Mouse (Mus musculus) hindbrain, embryonic 12.5 days (tissue): ENCODE measurements around the gene Sart3. TPM values are rescaled to one million over a fixed set of nuclear protein-coding genes. Genes with fewer than 3 reads are reported as not detected.
"Not testable (repeated sequence)": the region's sequence is repeated elsewhere in the genome, so short reads cannot be mapped to it uniquely, and the experiment has no call there.

Experiments
- ATAC-seq: fragments of 200-750 bp; cut with Nextera tagmentation; 2 replicates; pipeline ENCODE4 v1.8.0; 2017; ENCODE audit warnings: moderate TSS enrichment; ENCODE audit not compliant: low FRiP score
- H3K27ac ChIP-seq: fragments of 300-500 bp; sonication (generic); 2 replicates; pipeline ENCODE4 v1.5.1; 2016; ENCODE audit warnings: mild to moderate bottlenecking
- H3K27me3 ChIP-seq: fragments of 300-500 bp; sonication (generic); 2 replicates; pipeline ENCODE4 v1.6.1; 2016; ENCODE audit warnings: mild to moderate bottlenecking
- H3K36me3 ChIP-seq: fragments of 300-500 bp; sonication (generic); 2 replicates; pipeline ENCODE4 v1.6.1; 2016; ENCODE audit warnings: mild to moderate bottlenecking
- H3K4me1 ChIP-seq: fragments of 300-500 bp; sonication (generic); 2 replicates; pipeline ENCODE4 v1.6.1; 2016
- H3K4me2 ChIP-seq: fragments of 300-500 bp; sonication (generic); replicated peaks from 2 replicates; pipeline ENCODE4 v1.6.1; 2016; ENCODE audit warnings: mild to moderate bottlenecking
- H3K4me3 ChIP-seq: fragments of 300-500 bp; sonication (generic); 2 replicates; pipeline ENCODE4 v1.5.1; 2016; ENCODE audit warnings: mild to moderate bottlenecking
- H3K9ac ChIP-seq: fragments of 300-500 bp; sonication (generic); 2 replicates; pipeline ENCODE4 v1.6.1; 2016; ENCODE audit warnings: mild to moderate bottlenecking, moderate library complexity
- H3K9me3 ChIP-seq: fragments of 300-500 bp; sonication (generic); replicated peaks from 2 replicates; pipeline ENCODE4 v1.6.1; 2016; ENCODE audit warnings: mild to moderate bottlenecking
- WGBS: fragments of 180-500 bp; shearing (Covaris S2); methylation state at CpG from one replicate; pipeline ENCODE4 v1.1.7; 2016; 5-methylcytosine and 5-hydroxymethylcytosine counted together
- polyA plus RNA-seq: library from polyadenylated mRNA; unstranded; fragments of >200 nt; fragmentation: Nextera tagmentation; extraction: Ambion mirVana; gene quantifications from 2 replicates; pipeline ENCODE4 v1.2.1, GENCODE M21; 2016

Gene Sart3
- polyA plus RNA-seq, 1 experiment from 2014 or later: 80.6 TPM

GRCm38 (mm10) chr5:113789075-113789788 is 16.9 kb upstream of the Sart3 start:
- no peak overlapping the region for H3K27ac ChIP-seq
- no peaks in the 10 kb centered on the region for H3K36me3 ChIP-seq
- WGBS: 42% methylated on average over 7 of the region's 7 CpGs
- no peak for ATAC-seq
- H3K27me3 ChIP-seq: no peaks in the 10 kb centered on the region; the same call in 1 of the 2 replicates
- H3K4me3 ChIP-seq: no peak overlapping the region
- H3K9me3 ChIP-seq: no peaks in the 10 kb centered on the region
- peaks cover 16% of the 10 kb centered on the region for H3K4me1 ChIP-seq
- peak overlapping the region; percentile 45; the same call in 1 of the 2 replicates for H3K9ac ChIP-seq
- no peak overlapping the region for H3K4me2 ChIP-seq

- WGBS: 50% methylated on average over 6 of the region's 6 CpGs
- Histone ChIP-seq H3K4me1 (peaks cover 18% of the 10 kb centered on the region), H3K36me3 (no peaks in the 10 kb centered on the region), H3K9ac (no peak overlapping the region), H3K27ac (no peak overlapping the region), H3K9me3 (no peaks in the 10 kb centered on the region), H3K27me3 (peaks cover 5% of the 10 kb centered on the region; the same call in 1 of the 2 replicates), H3K4me3 (no peak overlapping the region), H3K4me2 (no peak overlapping the region)
- ATAC-seq: no peak
Observed at GRCm38 (mm10) chr5:113788645-113789044, 16.3 kb upstream of the Sart3 start.

DNA sequence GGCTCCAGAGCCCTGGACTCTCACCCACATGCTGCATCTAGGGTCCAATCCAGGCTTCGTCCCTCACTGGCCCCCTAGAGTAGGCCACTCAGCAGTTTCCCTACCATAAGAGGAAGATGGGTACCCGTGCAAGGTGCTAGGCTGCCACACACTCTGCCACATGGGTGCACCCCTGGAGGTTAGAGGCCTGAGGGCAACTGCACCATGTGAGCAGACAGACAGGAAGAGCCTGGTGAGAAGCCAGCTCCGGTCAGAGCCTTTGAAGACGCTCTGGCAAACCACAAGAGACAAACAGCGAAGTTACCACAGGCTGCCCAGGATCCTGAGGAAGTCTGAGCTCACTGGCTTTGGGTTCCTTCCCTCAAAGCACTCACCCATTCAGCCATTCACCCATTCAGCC is 14.7 kb upstream of the Sart3 start:
- WGBS: 85% methylated on average over 5 of the region's 5 CpGs
- H3K9me3 ChIP-seq: no peaks in the 10 kb centered on the region
- H3K9ac ChIP-seq: no peak overlapping the region
- H3K4me3 ChIP-seq: no peak overlapping the region
- no peak overlapping the region for H3K27ac ChIP-seq
- H3K4me2 ChIP-seq: no peak overlapping the region
- H3K36me3 ChIP-seq: no peaks in the 10 kb centered on the region
- no peak for ATAC-seq
- peaks cover 20% of the 10 kb centered on the region for H3K4me1 ChIP-seq
- peaks cover 17% of the 10 kb centered on the region for H3K27me3 ChIP-seq

- not testable (repeated sequence) for H3K4me3 ChIP-seq, H3K9ac ChIP-seq, H3K4me2 ChIP-seq, H3K9me3 ChIP-seq, H3K36me3 ChIP-seq, ATAC-seq
- H3K4me1 ChIP-seq: peaks cover 13% of the 10 kb centered on the region
- H3K27me3 ChIP-seq: peaks cover 17% of the 10 kb centered on the region
- H3K27ac ChIP-seq: peak overlapping the region; percentile 37; the same call in 1 of the 2 replicates
- WGBS: 24% methylated on average over 3 of the region's 3 CpGs
Observed at GRCm38 (mm10) chr5:113784104-113784503, 11.8 kb upstream of the Sart3 start.

DNA sequence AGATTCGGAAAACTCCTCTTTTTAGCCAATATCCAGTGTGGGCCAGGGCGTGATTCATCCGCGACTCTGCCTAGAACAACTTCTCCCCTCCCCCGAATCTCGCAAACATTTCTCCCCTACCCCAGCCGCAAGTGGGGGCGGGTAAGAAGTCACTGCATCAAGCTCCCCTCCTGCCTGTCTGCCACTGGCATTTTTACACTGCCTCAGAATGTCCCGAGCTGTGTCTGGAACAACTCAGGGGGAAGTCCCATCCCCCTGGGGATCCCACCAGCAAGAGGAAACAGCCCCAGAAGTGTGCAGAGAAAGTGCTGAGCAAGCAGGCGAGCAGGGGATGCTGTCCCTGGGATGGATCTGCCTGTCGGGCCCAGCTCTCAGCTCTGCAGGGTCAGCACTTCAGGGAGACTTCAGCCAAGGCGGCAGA is 11.3 kb upstream of the Sart3 start:
- Histone ChIP-seq H3K4me2 (no peak overlapping the region; the same call in 1 of the 2 replicates), H3K27me3 (peaks cover 17% of the 10 kb centered on the region), H3K9ac (no peak overlapping the region), H3K36me3 (peaks cover 3% of the 10 kb centered on the region; the same call in 1 of the 2 replicates), H3K4me3 (no peak overlapping the region), H3K27ac (peak overlapping the region; percentile 37; the same call in 1 of the 2 replicates), H3K4me1 (peaks cover 7% of the 10 kb centered on the region), H3K9me3 (no peaks in the 10 kb centered on the region)
- ATAC-seq: no peak
- 16% methylated on average over 12 of the region's 12 CpGs for WGBS

DNA sequence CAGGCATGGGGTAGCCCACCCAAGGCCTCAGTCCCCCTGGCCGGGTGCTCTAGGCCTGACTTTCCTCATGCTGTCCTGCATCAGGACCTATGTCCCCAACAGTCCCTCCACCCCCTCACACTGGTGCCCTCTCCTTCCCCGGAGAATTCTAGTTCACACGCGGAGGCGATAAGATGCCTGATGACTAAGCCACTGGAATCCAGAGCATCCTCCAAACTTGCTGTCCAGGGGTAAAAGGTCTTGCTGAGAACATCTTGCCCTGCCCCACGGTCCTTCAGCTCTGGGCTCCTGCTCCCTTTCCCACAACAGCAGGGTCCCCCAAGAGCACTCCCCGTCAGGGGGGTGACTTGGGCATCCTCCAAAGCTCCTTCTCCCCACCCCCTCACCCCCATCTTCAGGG is 10.3 kb upstream of the Sart3 start:
- Histone ChIP-seq H3K4me3 (no peak overlapping the region), H3K4me2 (no peak overlapping the region), H3K27me3 (peaks cover 17% of the 10 kb centered on the region), H3K9ac (no peak overlapping the region), H3K36me3 (peaks cover 10% of the 10 kb centered on the region), H3K27ac (no peak overlapping the region), H3K9me3 (no peaks in the 10 kb centered on the region), H3K4me1 (peaks cover 4% of the 10 kb centered on the region)
- ATAC-seq: no peak
- WGBS: 93% methylated on average over 7 of the region's 7 CpGs

DNA sequence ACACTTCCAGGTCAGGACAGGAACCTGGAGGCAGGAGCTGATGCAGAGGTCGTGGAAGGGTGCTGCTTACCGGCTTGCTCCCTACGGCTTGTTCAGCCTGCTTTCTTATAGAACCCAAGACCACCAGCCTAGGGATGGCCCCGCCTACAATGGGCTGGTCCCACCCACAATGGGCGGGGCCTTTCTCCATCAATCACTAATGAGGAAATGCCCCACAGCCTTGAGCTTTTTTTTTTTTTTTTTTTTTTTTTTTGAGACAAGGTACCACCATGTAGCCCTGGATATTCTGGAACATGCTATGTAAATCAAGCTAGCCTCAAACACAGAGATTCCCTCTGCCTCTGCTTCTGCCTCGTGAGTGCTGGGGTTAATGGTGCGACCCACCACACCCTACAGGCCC is 9.6 kb upstream of the Sart3 start:
- no peak overlapping the region for H3K9ac ChIP-seq
- H3K4me2 ChIP-seq: no peak overlapping the region
- WGBS: 80% methylated on average over 7 of the region's 7 CpGs
- ATAC-seq: no peak
- H3K4me1 ChIP-seq: peaks cover 4% of the 10 kb centered on the region
- H3K27ac ChIP-seq: no peak overlapping the region
- no peaks in the 10 kb centered on the region for H3K9me3 ChIP-seq
- H3K27me3 ChIP-seq: peaks cover 17% of the 10 kb centered on the region
- H3K4me3 ChIP-seq: no peak overlapping the region
- H3K36me3 ChIP-seq: peaks cover 16% of the 10 kb centered on the region

DNA sequence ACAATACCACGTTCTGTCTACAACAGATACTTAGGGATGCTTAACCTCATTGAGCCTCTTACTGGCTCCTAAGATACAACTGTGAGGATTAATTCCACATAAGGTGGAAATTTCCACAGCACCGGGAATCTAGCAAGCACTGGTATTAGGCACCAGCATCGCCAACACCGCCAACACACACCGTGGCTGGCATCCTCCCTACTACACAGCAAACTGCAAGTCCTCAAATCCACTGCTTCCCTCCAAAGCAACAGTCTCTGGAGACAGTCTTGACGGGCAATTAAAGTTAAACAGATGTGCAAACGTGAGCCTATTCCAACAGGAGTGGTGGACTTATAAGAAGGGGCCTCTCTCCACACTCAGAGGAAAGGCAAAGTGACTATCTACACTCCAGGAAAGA is 8.9 kb upstream of the Sart3 start:
- Histone ChIP-seq H3K36me3 (peaks cover 22% of the 10 kb centered on the region), H3K27ac (no peak overlapping the region), H3K4me1 (peaks cover 4% of the 10 kb centered on the region), H3K9me3 (no peaks in the 10 kb centered on the region), H3K9ac (no peak overlapping the region), H3K27me3 (peaks cover 17% of the 10 kb centered on the region), H3K4me3 (no peak overlapping the region), H3K4me2 (no peak overlapping the region)
- ATAC-seq: no peak
- 83% methylated on average over 7 of the region's 7 CpGs for WGBS

DNA sequence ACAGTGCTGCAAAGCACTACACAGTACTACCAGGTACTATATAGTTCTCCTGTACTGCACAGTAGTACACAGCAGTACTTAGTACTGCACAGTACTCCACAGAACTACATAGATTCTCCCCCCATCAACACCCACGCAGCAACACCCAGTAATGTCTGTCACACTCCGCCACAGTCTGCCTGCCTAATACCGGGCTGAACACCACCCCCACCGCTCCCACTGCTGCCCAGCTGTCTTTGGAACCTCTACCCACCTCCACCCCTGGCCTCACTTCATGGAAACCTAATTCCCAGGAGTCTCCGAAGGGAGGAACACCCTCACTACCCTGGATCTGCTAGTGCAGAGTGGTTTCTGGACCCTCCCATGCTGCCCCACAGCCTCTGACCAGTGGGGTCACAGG is 8.5 kb upstream of the Sart3 start:
- Histone ChIP-seq H3K36me3 (peaks cover 27% of the 10 kb centered on the region), H3K4me1 (peaks cover 4% of the 10 kb centered on the region), H3K27me3 (peaks cover 17% of the 10 kb centered on the region), H3K4me3 (no peak overlapping the region), H3K9me3 (no peaks in the 10 kb centered on the region), H3K9ac (no peak overlapping the region), H3K27ac (no peak overlapping the region), H3K4me2 (no peak overlapping the region)
- ATAC-seq: no peak
- WGBS: 89% methylated on average over 5 of the region's 5 CpGs

- Histone ChIP-seq H3K9me3 (no peaks in the 10 kb centered on the region), H3K27ac (no peak overlapping the region), H3K4me3 (no peak overlapping the region), H3K36me3 (peaks cover 32% of the 10 kb centered on the region), H3K9ac (no peak overlapping the region), H3K4me1 (peaks cover 4% of the 10 kb centered on the region), H3K27me3 (peaks cover 17% of the 10 kb centered on the region), H3K4me2 (no peak overlapping the region)
- 0 out of 2 replicates have a peak, but pooled peaks have one; percentile 43 for ATAC-seq
- WGBS: 95% methylated on average over 3 of the region's 3 CpGs
Observed at GRCm38 (mm10) chr5:113780082-113780752, 7.9 kb upstream of the Sart3 start.

DNA sequence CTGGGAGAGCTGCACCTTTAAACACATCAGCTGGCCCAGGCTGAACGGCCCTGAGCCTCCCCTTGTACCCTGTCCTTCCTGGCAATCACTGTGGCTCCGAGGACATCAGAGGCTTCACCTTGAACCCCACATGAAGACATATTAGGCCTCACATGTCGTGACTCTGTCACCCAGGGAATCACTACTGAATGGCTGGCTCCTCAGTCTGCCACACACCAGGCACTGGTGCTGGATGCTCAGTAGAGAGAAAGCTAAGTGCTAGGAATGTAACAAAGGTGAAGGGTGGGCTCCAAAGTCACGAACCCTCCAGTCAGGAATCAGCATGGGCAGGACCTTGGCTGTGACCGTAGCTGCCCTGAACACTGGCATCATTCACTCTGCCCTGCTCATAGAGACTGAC is 7.3 kb upstream of the Sart3 start:
- no peak for ATAC-seq
- Histone ChIP-seq H3K9me3 (no peaks in the 10 kb centered on the region), H3K27me3 (peaks cover 17% of the 10 kb centered on the region), H3K4me2 (no peak overlapping the region), H3K4me1 (peaks cover 4% of the 10 kb centered on the region), H3K9ac (no peak overlapping the region), H3K27ac (no peak overlapping the region), H3K4me3 (no peak overlapping the region), H3K36me3 (peaks cover 39% of the 10 kb centered on the region)
- WGBS: 80% methylated on average over 5 of the region's 5 CpGs

GRCm38 (mm10) chr5:113777728-113778127 is 5.4 kb upstream of the Sart3 start:
- not testable (repeated sequence) for ATAC-seq, H3K4me2 ChIP-seq, H3K4me3 ChIP-seq, H3K9me3 ChIP-seq, H3K27ac ChIP-seq, H3K9ac ChIP-seq, H3K27me3 ChIP-seq
- H3K36me3 ChIP-seq: peaks cover 43% of the 10 kb centered on the region
- 91% methylated on average over 8 of the region's 8 CpGs for WGBS
- H3K4me1 ChIP-seq: peaks cover 11% of the 10 kb centered on the region

DNA sequence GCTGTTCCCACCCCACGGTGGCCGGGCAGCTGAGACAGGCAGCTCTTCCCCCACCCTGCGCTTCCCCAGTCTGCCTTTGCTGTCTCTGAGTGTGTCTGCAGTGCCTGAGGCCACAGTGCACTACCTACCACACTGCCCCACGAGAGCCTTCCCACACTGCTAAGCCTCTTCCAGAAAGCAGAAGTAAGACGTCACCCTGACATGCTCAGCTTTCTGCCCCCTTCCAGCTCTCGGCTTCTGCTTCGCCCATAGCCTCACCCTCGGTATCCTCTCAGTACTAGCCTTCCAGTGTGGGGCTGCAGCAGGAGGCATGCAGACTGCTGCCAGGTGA is 4.6 kb upstream of the Sart3 start:
- WGBS: 88% methylated on average over 8 of the region's 8 CpGs

More for the DNA sequence above, 4.6 kb upstream of the Sart3 start:
- Histone ChIP-seq H3K4me3 (no peak overlapping the region), H3K27ac (no peak overlapping the region), H3K9ac (no peak overlapping the region), H3K9me3 (no peaks in the 10 kb centered on the region), H3K4me2 (no peak overlapping the region), H3K36me3 (peaks cover 43% of the 10 kb centered on the region), H3K27me3 (no peaks in the 10 kb centered on the region), H3K4me1 (peaks cover 11% of the 10 kb centered on the region)
- ATAC-seq: no peak
